Mouse (Mus musculus): ENCODE data around the gene Adk.

GRCm38 (mm10) chr14:21441772-21442533 lies 389.6 kb downstream of the Adk start:
- TF ChIP-seq CTCF (IDR thresholded peaks at IDR 0.05; ENCODE audit: borderline replicate concordance, control insufficient read depth, extremely low read depth, insufficient read depth, low read length, poor library complexity) (no peak), POLR2A (IDR thresholded peaks at IDR 0.05; ENCODE audit: control insufficient read depth, extremely low read depth, insufficient read depth, low read length, poor library complexity) (no peak)

Measured in thymus, adult 2 months (tissue).